Comparison of ENCODE assay signal across 18 mouse cellular contexts in genomic region chr11:108273415-108273965, GRCm38 (mm10).
A peak's percentile ranks its signal among the peaks of the same experiment; 100 is the strongest.
DNase-seq lines count a peak whose midpoint lies in the region; ATAC-seq and TF ChIP-seq lines count a peak whose summit lies in the region.
"Had no signal": no experiment of that assay in that cellular context is flagged by ENCODE, and none has a peak within 500 bp of the region (broad histone marks: within the 10 kb centered on the region; RNA-seq: fewer than 3 reads in every experiment).

No protein-coding gene starts in this region.

- ATAC-seq in heart, embryonic 16.5 days (replicated peaks; ENCODE audit: extremely low read depth, insufficient read depth, low FRiP score) = no peak
- ATAC-seq: forebrain, embryonic 14.5 days; intestine, postnatal 0 days; liver, postnatal 0 days had no signal

- TF ChIP-seq CTCF in olfactory bulb, adult 2 months (IDR thresholded peaks at IDR 0.05; ENCODE audit: insufficient read depth, low read depth, low read length) = no peak

- H3K27me3 ChIP-seq in heart, embryonic 16.5 days (ENCODE audit: control insufficient read depth, insufficient read depth, low read length) = no peaks in the 10 kb centered on the region

- no peaks in the 10 kb centered on the region for H3K9me3 ChIP-seq in heart, embryonic 16.5 days (replicated peaks; ENCODE audit: control insufficient read depth, low read length)
- H3K9me3 ChIP-seq: embryonic facial prominence, embryonic 10.5 days; hindbrain, embryonic 13.5 days; midbrain, embryonic 10.5 days; neural tube, embryonic 12.5 days had no signal

- H3K9ac ChIP-seq in heart, embryonic 16.5 days (ENCODE audit: low read length) = no peak overlapping the region
- H3K9ac ChIP-seq: hindbrain, embryonic 13.5 days; liver, postnatal 0 days; neural tube, embryonic 12.5 days had no signal

- no peak for TF ChIP-seq POLR2A in olfactory bulb, adult 2 months (IDR thresholded peaks at IDR 0.05; ENCODE audit: insufficient read depth, low read depth, low read length)

- H3K36me3 ChIP-seq in heart, embryonic 16.5 days (ENCODE audit: control insufficient read depth, insufficient read depth) = no peaks in the 10 kb centered on the region
- H3K36me3 ChIP-seq: embryonic facial prominence, embryonic 10.5 days; G1E; hindbrain, embryonic 13.5 days; midbrain, embryonic 10.5 days; neural tube, embryonic 12.5 days had no signal

- no peak overlapping the region for H3K4me3 ChIP-seq in heart, embryonic 16.5 days (ENCODE audit: low read length)
- no peak overlapping the region for H3K4me3 ChIP-seq in olfactory bulb, adult 2 months (ENCODE audit: insufficient read depth, low read depth, low read length)
- H3K4me3 ChIP-seq: embryonic facial prominence, embryonic 10.5 days; hindbrain, embryonic 13.5 days; midbrain, embryonic 10.5 days; neural tube, embryonic 12.5 days had no signal

- peak overlapping the region; percentile 24; the same call in 1 of the 2 replicates for H3K27ac ChIP-seq in heart, embryonic 16.5 days (ENCODE audit: low read length)
- peak overlapping the region; percentile 25; the same call in 1 of the 2 replicates for H3K27ac ChIP-seq in olfactory bulb, adult 2 months (ENCODE audit: insufficient read depth, low read depth, low read length)
- H3K27ac ChIP-seq: embryonic facial prominence, embryonic 10.5 days; hindbrain, embryonic 13.5 days; kidney, postnatal 0 days; midbrain, embryonic 10.5 days; neural tube, embryonic 12.5 days had no signal

- H3K4me1 ChIP-seq in heart, embryonic 16.5 days (ENCODE audit: control insufficient read depth, insufficient read depth, low read length) = peaks cover 35% of the 10 kb centered on the region
- H3K4me1 ChIP-seq in olfactory bulb, adult 2 months (ENCODE audit: control insufficient read depth, insufficient read depth, low read length) = peaks cover 30% of the 10 kb centered on the region

- no peak for DNase-seq in heart, postnatal 25 days (ENCODE audit: low spot score)
- peak; percentile 65 for DNase-seq in thymus, postnatal 0 days (ENCODE audit: low spot score)
- no peak for DNase-seq in thymus, adult 18-20 months
- DNase-seq in cerebellum, postnatal 10 days = no peak
- no peak for DNase-seq in gastrocnemius, postnatal 36 days
- DNase-seq: heart, postnatal 10 days; liver, postnatal 0 days; right cerebral cortex, postnatal 25 days had no signal

- intact Hi-C loops in heart, postnatal 25 days (cut with DNase I) = no loop called here
- intact Hi-C loops in gastrocnemius, postnatal 36 days (cut with DNase I) = no loop called here

- WGBS in heart, embryonic 16.5 days = 89% methylated on average over 12 of the region's 12 CpGs
- WGBS in olfactory bulb, adult 2 months = 92% methylated on average over 12 of the region's 12 CpGs

- H3K4me2 ChIP-seq in heart, embryonic 16.5 days (ENCODE audit: low read depth, low read length) = no peak overlapping the region
- H3K4me2 ChIP-seq: hindbrain, embryonic 13.5 days; neural tube, embryonic 12.5 days had no signal
